Mouse (Mus musculus): ENCODE results near the gene Celf5. TPM values are rescaled to one million over a fixed set of nuclear protein-coding genes. Genes with fewer than 3 reads are reported as not detected.

Gene Celf5
- polyA plus RNA-seq, 1 experiment from 2014 or later: 1.6 TPM

DNA sequence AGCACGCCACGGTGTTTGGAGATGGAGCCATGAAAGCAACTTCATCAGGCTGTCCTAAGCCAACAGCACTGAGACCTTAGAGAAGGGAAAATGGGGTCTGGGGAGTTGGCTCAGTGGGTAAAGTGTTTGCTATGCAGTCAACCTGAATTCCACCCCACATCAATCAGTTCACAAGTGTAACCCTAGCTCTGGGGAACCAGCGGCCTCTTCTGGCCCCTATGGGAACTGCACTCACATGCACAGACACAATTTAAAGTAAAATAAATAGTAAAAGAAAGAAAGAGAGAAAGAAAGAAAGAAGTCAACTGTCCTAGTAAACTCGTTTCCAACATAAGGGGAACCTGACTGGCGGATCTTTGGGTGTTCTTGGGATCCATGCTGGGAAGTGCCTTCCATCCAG, 31.3 kb upstream of the Celf5 start:
- 87% methylated on average over 5 of the region's 5 CpGs for WGBS
- H3K4me2 ChIP-seq (replicated peaks): no peak overlapping the region

DNA sequence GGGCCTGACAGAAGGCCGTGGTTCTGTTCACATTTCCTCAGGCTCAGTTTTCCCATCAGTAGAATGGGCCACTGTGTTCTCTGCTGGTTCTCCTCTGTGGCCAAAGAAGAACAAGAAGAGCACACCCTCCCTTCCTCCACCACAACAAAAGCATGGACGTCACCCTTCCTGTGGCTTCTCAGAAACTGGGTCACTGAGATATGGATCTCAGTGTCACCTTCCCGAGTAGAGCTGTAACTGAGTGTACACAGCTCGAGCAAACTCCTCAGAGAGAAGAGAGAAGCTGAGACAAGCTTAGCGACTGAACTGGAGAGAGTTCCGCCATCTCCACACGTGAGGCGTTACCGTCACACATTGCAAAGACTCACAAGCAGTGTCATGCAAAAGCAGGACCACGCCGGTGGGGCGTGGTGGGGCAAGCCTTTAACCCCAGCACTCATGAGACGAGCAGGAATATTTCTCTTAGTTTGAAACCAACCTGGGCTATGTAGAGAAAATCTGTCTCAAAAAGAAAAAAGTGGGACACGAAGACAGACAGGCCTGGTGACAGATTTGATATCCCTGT, 27.8 kb upstream of the Celf5 start:
- Histone ChIP-seq H3K4me2 (replicated peaks) (no peak overlapping the region), H3K9ac (no peak overlapping the region), H3K27me3 (peaks cover 15% of the 10 kb centered on the region), H3K9me3 (replicated peaks) (no peaks in the 10 kb centered on the region), H3K27ac (replicated peaks) (no peak overlapping the region), H3K36me3 (no peaks in the 10 kb centered on the region), H3K4me1 (no peaks in the 10 kb centered on the region), H3K4me3 (replicated peaks) (no peak overlapping the region)
- ATAC-seq (ENCODE audit: insufficient number of reproducible peaks, low FRiP score, low TSS enrichment, low read depth): no peak
- WGBS: 67% methylated on average over 14 of the region's 14 CpGs

More for the DNA sequence above, 31.3 kb upstream of the Celf5 start:
- H3K36me3 ChIP-seq: no peaks in the 10 kb centered on the region
- H3K27me3 ChIP-seq: peaks cover 15% of the 10 kb centered on the region
- no peak overlapping the region for H3K9ac ChIP-seq
- no peak overlapping the region for H3K27ac ChIP-seq (replicated peaks)
- no peaks in the 10 kb centered on the region for H3K9me3 ChIP-seq (replicated peaks)
- no peak overlapping the region for H3K4me3 ChIP-seq (replicated peaks)
- no peaks in the 10 kb centered on the region for H3K4me1 ChIP-seq
- ATAC-seq (ENCODE audit: insufficient number of reproducible peaks, low FRiP score, low TSS enrichment, low read depth): no peak

DNA sequence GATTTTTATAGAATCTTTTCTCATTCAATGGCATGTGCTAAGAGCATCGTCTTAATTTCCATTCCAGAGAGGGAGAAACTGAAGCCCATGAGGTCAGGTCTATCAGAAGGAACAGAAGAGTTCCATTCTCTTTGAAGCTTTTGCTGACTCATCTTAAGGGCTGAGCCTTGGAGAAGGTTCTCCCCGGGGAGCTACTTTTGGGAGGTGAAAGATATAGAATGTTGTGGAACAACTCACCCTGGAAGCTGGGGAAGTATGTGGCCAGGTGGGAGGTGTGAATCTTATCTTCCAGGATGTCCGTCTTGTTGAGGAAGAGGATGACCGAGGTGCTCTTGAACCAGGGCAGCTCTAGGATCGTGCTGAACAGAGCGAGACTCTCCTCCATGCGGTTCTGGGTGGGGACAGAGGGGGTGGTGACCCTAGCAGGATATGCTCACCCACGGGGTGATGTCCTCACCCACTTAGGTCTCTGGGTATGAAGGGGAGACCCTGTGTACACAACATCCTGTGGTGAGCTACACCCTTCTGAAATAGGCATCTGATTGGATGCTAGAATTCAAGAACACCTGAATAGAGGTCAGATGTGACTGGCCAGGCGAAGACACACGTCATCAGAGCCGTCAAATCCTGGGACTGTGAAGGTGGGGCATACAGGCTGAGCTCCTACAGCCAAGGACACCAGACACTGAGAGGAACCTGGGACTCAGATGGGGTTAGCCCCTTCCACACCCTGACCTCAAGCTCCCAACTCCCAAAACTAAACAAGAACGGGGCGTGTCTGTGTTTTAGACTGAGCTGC, 25.4 kb upstream of the Celf5 start:
- no peak for ATAC-seq (ENCODE audit: insufficient number of reproducible peaks, low FRiP score, low TSS enrichment, low read depth)
- H3K4me3 ChIP-seq (replicated peaks): no peak overlapping the region
- no peaks in the 10 kb centered on the region for H3K9me3 ChIP-seq (replicated peaks)
- H3K9ac ChIP-seq: no peak overlapping the region
- H3K27ac ChIP-seq (replicated peaks): no peak overlapping the region
- H3K4me2 ChIP-seq (replicated peaks): no peak overlapping the region
- 73% methylated on average over 13 of the region's 13 CpGs for WGBS
- no peaks in the 10 kb centered on the region for H3K36me3 ChIP-seq
- H3K27me3 ChIP-seq: peaks cover 19% of the 10 kb centered on the region
- H3K4me1 ChIP-seq: peaks cover 3% of the 10 kb centered on the region; the same call in 1 of the 2 replicates

DNA sequence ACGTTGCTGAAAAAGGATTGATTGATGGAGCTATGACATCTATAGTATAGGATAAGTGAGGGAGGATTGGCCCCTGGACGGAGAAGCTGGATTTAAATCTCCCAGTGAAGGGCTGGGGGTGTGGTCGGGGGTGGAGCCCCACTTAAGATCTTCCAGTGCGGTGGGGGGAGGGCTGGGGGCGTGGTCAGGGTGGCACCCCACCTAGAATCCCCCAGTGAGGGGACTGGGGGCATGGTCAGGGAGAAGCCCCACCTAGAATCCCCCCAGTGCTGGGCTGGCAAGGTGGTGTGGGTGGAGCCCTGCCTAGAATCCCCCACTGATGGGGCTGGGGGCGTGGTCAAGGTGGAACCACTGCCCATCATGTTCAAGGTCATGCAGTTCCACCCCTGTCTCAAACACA, 24.6 kb upstream of the Celf5 start:
- H3K4me2 ChIP-seq (replicated peaks): no peak overlapping the region
- peaks cover 12% of the 10 kb centered on the region for H3K27me3 ChIP-seq
- WGBS: 32% methylated on average over 6 of the region's 6 CpGs
- no peak overlapping the region for H3K9ac ChIP-seq
- no peak overlapping the region for H3K27ac ChIP-seq (replicated peaks)
- H3K9me3 ChIP-seq (replicated peaks): no peaks in the 10 kb centered on the region
- H3K4me1 ChIP-seq: peaks cover 8% of the 10 kb centered on the region; the same call in 1 of the 2 replicates
- no peak for ATAC-seq (ENCODE audit: insufficient number of reproducible peaks, low FRiP score, low TSS enrichment, low read depth)
- no peaks in the 10 kb centered on the region for H3K36me3 ChIP-seq
- H3K4me3 ChIP-seq (replicated peaks): no peak overlapping the region

DNA sequence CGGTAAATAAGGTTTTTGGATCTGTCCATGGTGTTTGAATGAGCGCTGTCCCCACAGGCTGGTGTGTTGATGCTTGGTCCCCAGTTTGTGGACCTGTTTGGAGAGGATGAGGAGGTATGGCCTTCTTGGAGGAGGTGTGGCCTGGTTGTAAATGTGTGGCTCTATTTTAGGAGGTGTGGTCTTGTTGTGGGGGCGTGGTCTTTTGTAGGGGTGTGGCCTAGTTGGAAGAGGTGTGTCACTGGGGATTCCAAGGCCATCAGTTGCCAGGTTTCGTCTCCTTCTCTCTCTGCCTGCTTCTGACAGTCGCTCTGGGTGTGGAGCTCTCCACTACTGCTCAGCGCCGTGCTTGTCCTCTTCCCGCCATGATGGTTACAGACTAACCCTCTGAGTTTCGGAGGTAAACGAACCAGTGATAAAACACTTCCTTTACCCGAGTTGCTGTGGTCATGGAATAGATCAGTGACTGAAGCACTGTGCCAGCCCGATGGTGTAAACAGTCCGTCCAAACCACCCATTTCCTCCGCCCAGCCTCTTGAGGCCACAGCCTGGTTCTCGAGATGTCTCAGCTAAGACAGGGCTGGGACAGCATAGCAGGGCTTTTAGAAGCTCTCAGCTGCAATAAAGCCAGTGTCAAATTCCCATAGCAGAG, 22.6 kb upstream of the Celf5 start:
- H3K4me1 ChIP-seq: peaks cover 8% of the 10 kb centered on the region; the same call in 1 of the 2 replicates
- peaks cover 4% of the 10 kb centered on the region; the same call in 1 of the 2 replicates for H3K27me3 ChIP-seq
- no peaks in the 10 kb centered on the region for H3K36me3 ChIP-seq
- H3K4me2 ChIP-seq (replicated peaks): no peak overlapping the region
- ATAC-seq (ENCODE audit: insufficient number of reproducible peaks, low FRiP score, low TSS enrichment, low read depth): no peak
- no peak overlapping the region for H3K9ac ChIP-seq
- H3K27ac ChIP-seq (replicated peaks): no peak overlapping the region
- no peak overlapping the region for H3K4me3 ChIP-seq (replicated peaks)
- H3K9me3 ChIP-seq (replicated peaks): no peaks in the 10 kb centered on the region
- WGBS: 75% methylated on average over 15 of the region's 15 CpGs

DNA sequence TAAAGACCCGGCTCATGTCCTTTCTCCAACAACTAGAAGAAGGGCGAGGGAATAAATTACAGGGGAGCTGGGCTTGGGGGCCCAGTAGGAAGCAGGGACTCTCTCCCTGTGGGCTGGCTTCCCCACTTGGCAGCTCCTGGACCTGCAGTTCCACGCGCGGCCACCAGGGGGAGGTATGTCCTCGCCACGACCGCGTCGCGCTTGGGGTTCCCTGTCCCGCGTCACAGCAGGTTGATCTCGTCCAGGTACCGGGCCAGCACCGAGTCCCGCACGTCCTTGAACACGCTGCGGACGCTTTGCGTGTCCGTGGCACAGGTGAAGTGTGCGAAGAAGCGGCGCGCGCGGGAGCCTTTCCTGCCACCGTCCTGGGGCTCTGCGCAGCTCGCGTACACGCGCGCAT, 20.1 kb upstream of the Celf5 start:
- no peak for ATAC-seq (ENCODE audit: insufficient number of reproducible peaks, low FRiP score, low TSS enrichment, low read depth)
- H3K27me3 ChIP-seq: peaks cover 4% of the 10 kb centered on the region; the same call in 1 of the 2 replicates
- H3K9me3 ChIP-seq (replicated peaks): no peaks in the 10 kb centered on the region
- no peak overlapping the region for H3K27ac ChIP-seq (replicated peaks)
- H3K4me2 ChIP-seq (replicated peaks): peak overlapping the region; percentile 55
- H3K4me1 ChIP-seq: peaks cover 8% of the 10 kb centered on the region; the same call in 1 of the 2 replicates
- H3K9ac ChIP-seq: no peak overlapping the region
- peak overlapping the region; percentile 27 for H3K4me3 ChIP-seq (replicated peaks)
- no peaks in the 10 kb centered on the region for H3K36me3 ChIP-seq
- 10% methylated on average over 36 of the region's 36 CpGs for WGBS

DNA sequence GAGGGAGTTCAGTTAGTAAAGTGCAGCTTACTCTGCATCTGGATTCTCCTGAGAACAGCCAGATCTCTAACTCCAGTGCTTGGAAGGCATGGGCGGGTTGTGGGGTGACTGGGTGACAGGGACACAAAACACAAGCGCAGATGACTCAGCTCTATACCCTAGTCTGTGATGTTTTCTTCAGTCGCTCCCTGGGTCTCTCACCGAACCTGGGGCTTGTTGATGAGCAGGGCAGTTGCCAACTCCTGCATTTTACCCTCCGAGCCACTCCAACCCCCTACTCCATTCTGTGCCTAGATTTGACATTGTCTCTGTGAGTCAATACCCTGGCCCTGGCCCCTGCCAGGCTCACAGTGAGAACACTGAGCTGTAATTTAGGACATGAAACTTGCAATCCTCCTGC, 19.4 kb upstream of the Celf5 start:
- Histone ChIP-seq H3K27ac (replicated peaks) (no peak overlapping the region), H3K4me2 (replicated peaks) (no peak overlapping the region), H3K4me1 (peaks cover 14% of the 10 kb centered on the region; the same call in 1 of the 2 replicates), H3K9me3 (replicated peaks) (no peaks in the 10 kb centered on the region), H3K9ac (no peak overlapping the region), H3K36me3 (no peaks in the 10 kb centered on the region), H3K4me3 (replicated peaks) (no peak overlapping the region), H3K27me3 (peaks cover 4% of the 10 kb centered on the region; the same call in 1 of the 2 replicates)
- 82% methylated on average over 5 of the region's 5 CpGs for WGBS
- no peak for ATAC-seq (ENCODE audit: insufficient number of reproducible peaks, low FRiP score, low TSS enrichment, low read depth)

DNA sequence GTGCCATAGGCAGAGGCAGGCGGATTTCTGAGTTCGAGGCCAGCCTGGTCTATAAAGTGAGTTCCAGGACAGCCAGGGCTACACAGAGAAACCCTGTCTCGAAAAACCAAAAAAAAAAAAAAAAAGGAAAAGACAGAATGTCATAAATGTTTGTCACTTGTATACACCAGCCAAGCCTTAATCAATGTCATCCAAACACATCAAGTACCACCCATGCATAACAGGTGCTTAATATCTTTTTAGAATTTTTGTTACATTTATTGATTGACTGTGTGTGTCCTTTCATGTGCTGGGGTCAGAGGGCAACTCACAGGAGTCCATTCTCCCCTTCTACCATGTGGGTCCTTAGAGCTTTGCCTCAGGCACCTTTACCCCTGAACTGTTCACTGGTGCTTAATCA, 17.5 kb upstream of the Celf5 start, which contains the start of gene S1pr4:
Gene S1pr4, minus strand, starts transcription at position 101 of the 400 bp plus-strand sequence.
- Histone ChIP-seq H3K9ac (no peak within 1 kb of the TSS), H3K27me3 (peaks cover 4% of the 10 kb centered on the region; the same call in 1 of the 2 replicates), H3K9me3 (replicated peaks) (no peaks in the 10 kb centered on the region), H3K4me3 (replicated peaks) (no peak within 1 kb of the TSS), H3K4me1 (peaks cover 19% of the 10 kb centered on the region), H3K36me3 (no peaks in the 10 kb centered on the region), H3K27ac (replicated peaks) (no peak within 1 kb of the TSS), H3K4me2 (replicated peaks) (no peak within 1 kb of the TSS)
- ATAC-seq (ENCODE audit: insufficient number of reproducible peaks, low FRiP score, low TSS enrichment, low read depth): no peak
- 84% methylated on average over 2 of the region's 3 CpGs for WGBS

DNA sequence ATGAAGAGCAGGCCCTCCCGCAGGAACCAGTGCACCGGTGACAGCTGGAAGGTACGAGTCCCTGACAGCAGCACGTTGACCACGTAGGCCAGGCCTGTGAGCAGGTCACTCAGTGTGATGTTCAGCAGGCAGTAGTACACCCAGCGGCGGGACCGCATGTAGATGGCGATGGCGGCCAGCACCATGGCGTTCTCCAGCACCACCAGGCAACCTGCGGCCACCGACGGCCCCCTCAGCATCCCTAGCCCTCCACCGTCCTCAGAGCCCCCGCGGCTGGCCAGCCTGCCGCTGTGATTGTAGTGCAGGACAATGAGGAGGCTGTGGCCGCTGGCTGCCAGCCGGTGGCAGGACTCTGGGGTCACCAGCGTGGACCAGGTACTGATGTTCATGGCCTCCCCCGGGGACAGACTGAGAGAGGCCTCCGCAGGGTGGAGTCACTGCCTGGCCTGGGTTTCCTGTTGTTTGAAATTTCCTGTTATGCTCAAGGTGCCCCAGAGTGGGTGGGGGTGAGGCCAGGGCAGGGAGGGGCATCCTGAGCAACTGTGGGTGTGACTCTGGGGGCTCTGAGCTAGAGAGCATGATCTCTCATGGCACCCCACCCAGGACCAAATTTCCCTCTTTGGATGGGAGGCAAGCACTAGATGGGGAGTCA, 16.9 kb upstream of the Celf5 start:
- Histone ChIP-seq H3K4me1 (peaks cover 26% of the 10 kb centered on the region), H3K36me3 (no peaks in the 10 kb centered on the region), H3K27ac (replicated peaks) (no peak overlapping the region), H3K27me3 (peaks cover 4% of the 10 kb centered on the region; the same call in 1 of the 2 replicates), H3K9me3 (replicated peaks) (no peaks in the 10 kb centered on the region), H3K4me2 (replicated peaks) (no peak overlapping the region), H3K4me3 (replicated peaks) (no peak overlapping the region), H3K9ac (no peak overlapping the region)
- ATAC-seq (ENCODE audit: insufficient number of reproducible peaks, low FRiP score, low TSS enrichment, low read depth): no peak
- WGBS: 73% methylated on average over 23 of the region's 23 CpGs

DNA sequence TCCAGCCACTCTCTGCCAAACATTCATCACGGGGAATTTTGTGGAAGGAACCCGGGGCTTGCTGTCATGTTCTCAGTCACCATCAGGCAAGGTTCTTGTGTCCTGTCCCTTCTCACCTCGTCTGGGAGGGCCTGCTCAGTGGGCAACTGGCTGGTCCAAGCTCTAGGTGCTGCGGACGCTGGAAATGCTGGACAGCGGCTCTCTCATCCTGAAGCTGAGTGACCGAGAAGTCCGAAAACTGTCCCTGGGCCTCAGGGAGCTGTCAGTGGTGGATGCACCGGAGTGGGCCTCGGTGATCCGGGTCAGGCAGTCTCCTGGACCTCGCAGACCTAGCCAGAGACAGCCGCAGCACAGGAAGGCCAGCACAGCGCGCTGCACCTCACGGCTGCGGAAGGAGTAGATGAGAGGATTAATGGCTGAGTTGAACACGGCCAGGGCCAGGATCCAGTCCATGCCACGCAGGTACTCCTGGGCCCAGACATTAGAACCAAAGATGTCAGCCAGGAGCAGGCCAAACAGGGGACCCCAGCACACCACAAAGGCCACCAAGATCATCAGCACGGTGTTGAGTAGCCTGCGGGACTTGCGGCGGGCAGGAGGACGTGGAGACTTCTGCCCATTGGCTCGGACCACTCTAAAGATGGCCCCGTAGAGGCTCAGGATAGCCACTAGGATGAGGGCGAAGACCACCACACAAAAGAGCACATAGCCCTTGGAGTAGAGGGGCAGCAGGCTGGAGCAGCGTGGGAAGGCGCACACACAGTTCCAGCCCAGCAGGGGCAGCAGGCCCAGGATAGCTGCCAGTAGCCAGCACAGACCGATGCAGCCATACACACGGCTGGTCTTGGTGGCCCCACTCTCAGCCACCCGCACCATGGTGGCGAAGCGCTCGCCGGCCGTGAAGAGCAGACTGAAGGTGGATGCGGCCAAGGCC, 16.1 kb upstream of the Celf5 start:
- peaks cover 1% of the 10 kb centered on the region; the same call in 1 of the 2 replicates for H3K27me3 ChIP-seq
- peaks cover 31% of the 10 kb centered on the region for H3K4me1 ChIP-seq
- H3K36me3 ChIP-seq: 0 out of 2 replicates have a peak, but pooled peaks cover 4% of the 10 kb centered on the region
- no peak overlapping the region for H3K27ac ChIP-seq (replicated peaks)
- no peak for ATAC-seq (ENCODE audit: insufficient number of reproducible peaks, low FRiP score, low TSS enrichment, low read depth)
- WGBS: 83% methylated on average over 38 of the region's 38 CpGs
- H3K4me3 ChIP-seq (replicated peaks): no peak overlapping the region
- no peaks in the 10 kb centered on the region for H3K9me3 ChIP-seq (replicated peaks)
- no peak overlapping the region for H3K9ac ChIP-seq
- no peak overlapping the region for H3K4me2 ChIP-seq (replicated peaks)
